Mouse (Mus musculus): ENCODE measurements around the gene Edar.
"Not testable (repeated sequence)": the region's sequence is repeated elsewhere in the genome, so short reads cannot be mapped to it uniquely, and the experiment has no call there.

The Edar gene

DNA sequence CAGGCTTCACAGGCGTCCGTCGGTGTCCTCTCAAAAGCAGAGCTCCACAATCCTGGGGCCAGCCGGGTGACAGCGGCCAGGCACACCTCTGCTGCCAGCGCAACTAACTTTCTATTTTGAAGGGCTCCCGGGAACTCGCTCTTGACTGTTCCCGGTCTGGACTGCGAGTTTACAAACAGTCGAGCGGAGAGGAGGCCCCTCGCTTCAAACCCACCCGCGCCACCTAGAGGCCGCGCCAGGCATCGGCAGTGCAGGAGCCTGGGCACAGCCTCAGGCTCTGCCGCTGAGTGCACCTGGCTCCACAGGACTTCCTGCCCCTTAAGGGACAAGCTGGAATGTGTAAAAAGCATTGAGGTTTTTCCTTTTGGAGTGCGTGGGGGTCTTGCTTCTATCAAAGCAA lies at the start of gene Edar:
TSS of gene Edar (minus strand) at position 122 of the 400 bp plus-strand sequence.
- TF ChIP-seq GATA4 (IDR thresholded peaks at IDR 0.05; ENCODE audit: insufficient replicate concordance, low read length): no peak

DNA sequence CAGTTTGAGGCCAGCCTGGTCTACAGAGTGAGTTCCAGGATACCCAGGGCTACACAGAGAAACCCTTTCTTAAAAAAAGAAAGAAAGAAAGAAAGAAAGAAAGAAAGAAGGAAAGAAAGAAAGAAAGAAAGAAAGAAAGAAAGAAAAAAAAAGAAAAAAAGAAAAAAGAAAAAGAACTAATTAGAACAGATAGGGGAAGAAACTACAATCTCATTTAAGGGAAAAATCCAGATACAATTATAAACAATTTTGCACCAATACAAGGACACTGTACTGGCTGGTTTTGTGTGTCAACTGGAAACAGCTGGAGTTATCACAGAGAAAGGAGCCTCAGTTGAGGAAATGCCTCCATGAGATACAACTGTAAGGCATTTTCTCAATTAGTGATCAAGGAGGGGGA lies 42.7 kb upstream of the Edar start, which contains the start of gene Gm17542:
TSS of gene Gm17542 (minus strand) at position 101 of the 400 bp plus-strand sequence.
- not testable (repeated sequence) for TF ChIP-seq GATA4 (IDR thresholded peaks at IDR 0.05; ENCODE audit: insufficient replicate concordance, low read length)

DNA sequence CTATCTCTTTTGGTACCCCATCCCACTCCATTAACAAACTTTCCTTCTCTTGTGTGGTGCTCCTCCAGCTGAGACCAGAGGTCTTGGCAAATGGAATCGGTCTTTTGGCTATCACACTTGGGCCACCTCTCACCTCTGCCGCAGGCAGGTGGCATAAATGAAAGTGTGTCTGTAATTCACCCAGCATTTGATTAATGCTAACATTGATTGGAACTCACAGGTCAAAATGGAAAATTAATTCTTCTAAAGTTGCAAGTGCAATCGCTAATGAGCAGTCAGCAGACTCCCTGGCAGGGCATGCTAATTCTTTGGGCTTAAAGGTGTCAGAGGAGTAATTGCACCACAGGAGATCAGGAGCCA lies 39.3 kb upstream of the Edar start:
- no peak for TF ChIP-seq GATA4 (IDR thresholded peaks at IDR 0.05; ENCODE audit: insufficient replicate concordance, low read length)

DNA sequence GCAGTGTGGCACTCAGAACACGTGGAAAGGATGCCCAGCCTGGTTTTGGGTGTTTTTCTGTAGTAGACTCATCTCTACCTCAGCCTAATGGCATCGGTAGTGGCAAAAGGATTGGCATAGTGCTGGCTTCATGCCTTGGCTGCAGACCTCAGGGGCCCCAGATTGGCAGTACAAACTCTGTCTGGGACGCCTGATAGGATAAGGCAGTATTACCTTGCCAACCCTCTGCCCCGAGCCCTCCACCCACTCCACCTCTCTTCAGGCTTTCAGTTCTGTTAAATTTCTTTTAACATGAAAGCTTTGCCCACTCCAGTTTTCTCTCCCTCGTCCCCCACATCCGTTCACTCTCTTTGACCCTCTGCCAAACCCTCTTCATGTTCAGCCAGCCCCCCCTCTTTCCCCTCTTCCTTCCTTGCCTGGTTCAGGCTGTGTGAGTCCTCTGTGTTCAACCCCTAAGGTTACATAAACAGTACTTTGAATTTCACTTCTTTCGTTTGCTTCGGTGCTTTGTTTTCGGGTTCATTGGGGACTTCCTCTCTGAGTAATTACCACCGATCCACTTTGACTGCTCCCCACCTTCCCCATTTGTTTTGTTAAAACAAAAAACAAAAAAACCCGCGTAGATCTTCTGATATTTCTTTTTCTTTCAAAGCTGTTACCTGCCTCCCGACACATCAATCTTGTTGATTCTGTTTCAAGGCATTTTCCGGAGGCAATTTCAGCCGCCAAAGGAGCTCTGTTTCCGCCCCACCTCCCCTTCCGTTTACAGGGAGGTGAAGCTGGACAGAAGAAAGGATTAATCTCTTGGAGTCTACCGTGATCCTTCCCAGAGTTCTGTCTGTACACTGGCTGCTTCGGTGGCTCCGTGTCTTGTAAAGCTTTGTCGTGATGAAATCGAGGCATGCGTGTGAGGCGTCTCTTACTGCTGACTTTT lies 38.7 kb upstream of the Edar start:
- TF ChIP-seq GATA4 (IDR thresholded peaks at IDR 0.05; ENCODE audit: insufficient replicate concordance, low read length): no peak

DNA sequence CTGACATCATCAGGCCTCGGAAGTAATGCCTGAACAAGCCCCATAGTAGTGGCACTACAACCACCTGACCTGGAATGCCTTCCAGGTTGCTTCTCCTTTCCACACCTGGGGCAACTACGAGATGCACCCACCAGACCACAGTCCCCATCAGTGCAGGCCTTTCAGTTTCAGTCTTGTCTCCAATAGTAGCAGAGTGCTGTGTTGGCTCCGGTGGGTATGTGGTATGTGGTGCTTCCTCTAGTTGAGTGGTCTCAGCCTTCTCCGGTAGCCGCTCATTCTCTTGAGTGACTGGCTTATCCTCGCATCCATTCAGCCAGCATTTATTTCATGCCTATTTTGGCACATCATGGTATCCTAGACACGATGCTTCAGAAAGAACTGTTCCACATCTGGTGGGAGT lies 37.8 kb upstream of the Edar start:
- no peak for TF ChIP-seq GATA4 (IDR thresholded peaks at IDR 0.05; ENCODE audit: insufficient replicate concordance, low read length)

DNA sequence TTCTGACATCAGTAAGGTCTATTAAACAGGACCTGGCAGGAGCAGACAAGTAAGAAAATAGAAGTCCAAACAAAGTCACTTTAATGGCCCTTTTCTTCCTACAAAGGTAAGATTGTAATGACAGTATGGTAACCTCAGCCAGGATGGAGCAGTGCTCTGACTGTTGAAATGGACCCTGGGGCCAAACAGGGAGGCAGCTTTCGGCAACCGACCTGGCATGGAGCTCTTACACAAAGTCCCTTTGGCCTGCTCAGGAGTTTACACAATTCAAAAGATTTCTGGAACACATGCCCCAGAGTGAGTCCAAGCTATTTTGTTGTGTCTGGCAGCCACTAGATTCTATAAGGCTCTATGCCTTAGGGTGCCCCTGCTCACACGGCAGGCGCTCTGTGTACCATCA lies 33.6 kb upstream of the Edar start:
- TF ChIP-seq GATA4 (IDR thresholded peaks at IDR 0.05; ENCODE audit: insufficient replicate concordance, low read length): no peak

DNA sequence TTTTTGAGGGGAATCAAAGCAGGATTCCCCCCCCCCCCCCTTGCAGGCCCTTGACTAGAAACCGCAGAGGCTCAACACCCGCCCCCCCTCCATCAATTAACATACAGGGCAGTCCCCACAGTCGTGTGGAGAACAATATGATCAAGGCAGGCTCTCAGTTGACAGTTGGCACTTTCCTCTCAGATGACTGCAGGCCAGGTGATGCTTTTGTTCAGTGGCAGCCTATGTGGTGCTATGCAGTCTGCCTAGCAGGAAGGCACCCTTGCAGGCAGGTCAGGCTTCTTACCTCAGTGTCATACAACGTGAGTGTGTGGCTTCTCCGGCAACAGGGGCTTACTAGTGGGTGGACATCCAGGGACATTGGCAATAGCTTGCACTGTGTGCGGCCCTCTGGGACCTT lies 25.1 kb upstream of the Edar start:
- TF ChIP-seq GATA4 (IDR thresholded peaks at IDR 0.05; ENCODE audit: insufficient replicate concordance, low read length): no peak

DNA sequence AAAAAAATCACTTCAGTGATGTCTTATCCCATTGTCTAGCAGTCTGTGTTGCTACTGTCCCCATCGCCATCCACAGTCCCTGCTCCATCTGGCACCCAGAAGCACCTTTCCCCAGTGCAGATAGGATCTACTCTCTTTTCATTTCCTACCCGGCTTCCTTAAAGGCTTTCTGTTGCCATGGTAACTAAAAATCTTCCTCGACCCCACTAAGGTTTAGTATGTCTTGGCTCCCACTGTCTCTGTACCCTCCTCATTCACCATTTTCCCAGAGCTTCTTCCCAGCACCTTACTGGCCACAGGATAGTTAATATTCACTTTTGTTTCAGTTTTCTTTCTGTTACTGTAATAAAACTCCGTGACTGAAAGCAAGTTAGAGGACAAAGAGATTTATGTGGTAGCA lies 24.7 kb upstream of the Edar start:
- TF ChIP-seq GATA4 (IDR thresholded peaks at IDR 0.05; ENCODE audit: insufficient replicate concordance, low read length): no peak

DNA sequence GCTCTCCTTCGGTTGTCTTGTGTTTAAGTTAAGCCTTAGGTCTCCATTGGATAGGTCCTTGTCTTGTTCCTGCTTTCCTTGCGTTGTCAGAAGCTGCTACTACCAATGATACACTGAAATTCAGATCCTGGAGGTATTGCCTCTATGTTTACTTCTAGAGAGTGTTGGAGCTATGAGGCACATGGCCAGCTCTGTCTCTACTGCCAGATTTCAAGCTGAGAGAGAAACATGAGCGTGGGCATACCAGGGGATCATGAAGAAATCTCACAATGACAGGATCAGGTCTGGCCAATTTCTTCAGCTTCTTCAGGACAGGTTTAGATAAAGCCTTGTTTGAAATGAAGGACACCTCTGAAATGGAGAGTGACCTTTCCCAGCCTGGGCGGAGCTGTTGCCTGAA lies 23.5 kb upstream of the Edar start:
- no peak for TF ChIP-seq GATA4 (IDR thresholded peaks at IDR 0.05; ENCODE audit: insufficient replicate concordance, low read length)

DNA sequence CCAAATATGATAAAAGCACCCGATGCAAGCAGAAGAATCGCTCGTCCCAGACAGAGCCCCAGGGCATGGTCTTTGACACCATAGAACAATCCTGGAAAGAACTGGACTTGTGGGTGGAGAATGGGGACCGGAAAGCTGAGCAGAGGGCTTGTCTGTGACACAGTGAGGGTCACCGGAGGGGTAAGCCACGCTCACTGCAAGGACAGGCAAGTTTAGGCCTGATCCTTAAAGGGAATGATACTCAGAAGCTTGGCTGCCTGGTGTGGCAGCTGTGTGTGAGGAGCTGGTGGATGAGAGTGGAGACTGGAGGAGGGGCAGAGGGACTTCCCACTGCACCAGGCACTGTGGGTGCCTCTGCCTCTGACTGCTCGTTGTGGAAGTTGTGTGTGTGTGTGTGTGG lies 15.6 kb upstream of the Edar start:
- TF ChIP-seq GATA4 (IDR thresholded peaks at IDR 0.05; ENCODE audit: insufficient replicate concordance, low read length): no peak

DNA sequence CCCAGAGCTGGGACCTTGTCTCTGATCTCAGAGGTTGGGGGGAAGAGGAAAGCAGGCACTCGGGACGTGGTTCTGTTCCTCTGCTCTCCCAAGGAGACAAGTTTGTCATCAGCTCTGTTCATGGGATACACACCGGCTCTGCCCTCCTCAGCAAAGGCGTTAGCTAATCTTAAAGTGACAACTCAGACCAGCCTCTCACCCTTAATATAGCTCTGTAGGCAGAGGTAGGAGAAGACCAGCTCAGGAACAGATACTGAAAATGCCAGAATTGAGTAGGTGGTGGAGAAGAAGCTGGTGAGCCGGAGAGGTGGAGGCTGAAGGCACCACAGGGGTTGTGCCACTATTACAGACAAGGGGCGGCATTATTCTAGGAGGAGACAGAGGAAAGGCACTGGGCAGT lies 3.8 kb upstream of the Edar start:
- no peak for TF ChIP-seq GATA4 (IDR thresholded peaks at IDR 0.05; ENCODE audit: insufficient replicate concordance, low read length)

DNA sequence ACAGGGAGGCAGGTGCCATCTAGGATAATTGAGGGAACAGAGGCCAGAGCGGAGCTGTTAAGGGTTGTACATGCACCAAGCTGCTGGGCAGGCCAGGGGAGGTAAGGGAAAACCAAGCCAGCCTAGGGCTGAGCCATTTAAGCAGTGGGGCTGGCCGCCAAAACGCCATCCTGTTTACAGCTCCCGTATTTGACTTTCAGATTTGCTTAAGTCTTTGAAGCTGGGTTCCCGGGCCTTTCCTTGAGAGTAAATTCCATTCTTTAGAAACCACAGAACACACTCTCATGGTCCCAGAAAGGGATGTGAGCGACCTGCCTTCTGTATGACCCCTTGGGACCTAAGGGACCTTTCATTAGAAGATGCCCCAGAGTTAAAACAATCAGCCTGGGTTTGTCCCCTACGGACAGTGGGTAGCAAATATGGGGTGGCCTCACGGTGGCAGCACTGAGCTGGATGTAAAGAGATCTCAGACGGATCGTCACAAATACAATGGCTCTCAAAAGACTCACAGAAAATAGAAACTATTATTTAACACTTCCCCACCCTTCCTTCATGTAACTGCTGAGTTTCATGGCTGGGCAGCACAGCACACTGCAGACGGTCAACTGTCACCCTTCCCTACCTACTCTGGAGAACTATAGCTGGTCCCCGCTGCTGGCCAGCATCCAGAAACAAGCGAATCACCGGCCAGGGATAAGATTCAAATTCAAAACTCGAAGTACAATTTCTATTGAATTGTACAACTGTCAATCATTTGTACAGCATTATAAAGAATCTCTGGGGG lies 2.0 kb downstream of the Edar start:
- TF ChIP-seq GATA4 (IDR thresholded peaks at IDR 0.05; ENCODE audit: insufficient replicate concordance, low read length): no peak

DNA sequence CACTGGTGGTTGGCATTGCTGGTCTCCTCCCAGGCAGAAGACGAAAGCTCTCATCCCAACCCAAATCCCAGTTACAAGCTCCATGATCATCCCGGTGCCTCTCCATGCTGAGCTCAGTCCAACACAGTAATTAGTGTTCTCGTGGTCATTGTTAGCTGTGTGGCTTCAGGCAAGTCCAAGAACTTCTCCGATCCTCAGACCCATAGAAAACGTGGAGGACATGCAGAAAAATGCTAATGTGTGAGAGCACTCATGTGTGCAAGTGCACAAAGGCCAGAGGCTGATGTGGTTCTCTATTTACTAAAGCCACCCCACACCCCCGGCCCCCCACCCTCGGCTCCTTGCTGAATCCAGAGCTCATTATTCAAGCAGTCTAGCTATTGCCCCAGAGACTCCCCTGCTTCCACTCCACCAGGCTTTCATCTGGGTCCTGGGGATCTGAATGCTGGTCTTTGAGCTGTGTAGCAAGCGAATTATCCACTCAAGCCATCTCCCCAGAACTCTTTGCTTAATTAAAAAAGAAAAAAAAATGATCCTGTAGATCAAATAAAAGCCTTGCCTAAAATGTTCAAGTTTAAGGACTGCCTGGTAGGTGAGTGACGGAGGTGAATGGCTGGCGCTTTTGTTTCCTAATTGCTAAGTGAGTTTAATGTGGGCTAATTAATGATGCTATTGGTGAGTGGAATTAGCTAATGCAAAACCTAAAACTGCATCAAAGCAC lies 2.7 kb downstream of the Edar start:
- TF ChIP-seq GATA4 (IDR thresholded peaks at IDR 0.05; ENCODE audit: insufficient replicate concordance, low read length): no peak

DNA sequence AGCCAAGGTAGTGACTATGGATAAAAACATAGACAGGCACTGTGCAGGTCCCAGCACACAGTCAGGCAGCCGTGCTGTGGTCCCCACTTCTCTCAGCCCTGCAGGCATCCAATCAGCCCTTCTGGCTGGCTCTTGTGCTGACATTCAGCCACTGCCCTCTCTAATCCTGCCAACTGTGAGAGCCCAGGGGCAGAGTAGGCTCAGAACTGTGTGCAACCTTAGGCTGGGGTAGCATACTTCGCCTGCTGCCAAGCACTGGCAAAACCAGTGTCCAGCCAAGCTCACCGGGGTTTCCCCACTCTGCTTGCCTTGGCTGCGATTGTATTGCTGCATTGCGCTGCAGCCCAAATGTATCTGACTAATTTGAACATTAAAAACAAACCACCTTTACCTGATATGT lies 11.6 kb downstream of the Edar start:
- no peak for TF ChIP-seq GATA4 (IDR thresholded peaks at IDR 0.05; ENCODE audit: insufficient replicate concordance, low read length)

DNA sequence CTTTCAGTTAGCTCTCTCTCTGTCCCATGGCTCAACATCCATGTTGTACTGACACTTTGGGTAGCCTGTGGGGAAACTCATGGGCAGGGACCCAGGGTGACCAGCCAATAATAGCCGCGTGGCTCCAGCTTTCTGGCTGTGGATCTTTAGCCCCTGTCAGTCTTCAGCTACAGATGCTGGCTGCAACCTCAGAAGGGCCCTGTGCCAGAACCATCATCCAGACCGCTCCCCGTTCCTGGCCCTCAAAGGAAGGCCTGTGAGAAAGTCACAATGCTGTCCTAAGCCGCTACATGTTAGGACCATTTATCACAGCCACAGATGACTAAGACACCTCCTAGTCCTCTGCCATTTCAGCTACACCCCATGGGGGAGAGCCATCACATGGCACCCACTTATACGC lies 12.0 kb downstream of the Edar start:
- no peak for TF ChIP-seq GATA4 (IDR thresholded peaks at IDR 0.05; ENCODE audit: insufficient replicate concordance, low read length)

Measured in liver, adult (tissue).